Mouse (Mus musculus) heart, adult 2 months (tissue): ENCODE data around the gene Naa60.

Experiments used
- CTCF ChIP-seq: fragments of 200-600 bp; IDR thresholded peaks from 2 replicates; pipeline ENCODE4 v1.8.1; 2022; ENCODE audit warnings: antibody characterized with exemption, mild to moderate bottlenecking, moderate library complexity
- EP300 ChIP-seq: fragments of 200-500 bp; IDR thresholded peaks from 2 replicates; pipeline ENCODE4 v1.6.1; 2011; ENCODE audit warnings: low read depth, low read length, control low read depth; ENCODE audit not compliant: insufficient read depth
- POLR2A ChIP-seq: fragments of 200-500 bp; IDR thresholded peaks from 2 replicates; pipeline ENCODE4 v1.6.1; 2011; ENCODE audit warnings: mild to moderate bottlenecking, low read depth, low read length, control low read depth; ENCODE audit not compliant: insufficient read depth

DNA sequence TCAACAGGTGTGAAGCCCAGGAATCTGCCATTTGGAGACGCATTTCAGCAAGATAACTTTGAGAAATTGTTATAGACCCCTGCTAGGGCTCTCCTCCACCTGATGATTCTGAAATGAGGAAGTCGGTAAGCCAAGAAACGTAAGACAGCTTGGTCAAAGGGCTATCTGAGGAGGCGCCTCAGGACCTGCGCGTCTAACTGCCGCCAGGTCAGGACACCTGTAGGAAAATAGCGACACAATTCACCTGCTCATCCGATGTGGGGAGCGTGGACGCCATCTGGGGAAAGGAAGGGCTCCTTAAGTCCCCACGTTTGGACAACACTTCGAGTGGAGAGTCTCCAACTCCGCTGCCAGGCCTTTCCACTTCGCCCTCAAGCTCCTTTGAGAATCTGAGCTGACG lies 360 bp upstream of the Naa60 start:
- TF ChIP-seq CTCF (no peak), EP300 (no peak), POLR2A (no peak)
